Mouse (Mus musculus) stomach, postnatal 0 days (tissue): ENCODE measurements around the gene Pcp4l1.
"Not testable (repeated sequence)": the region's sequence is repeated elsewhere in the genome, so short reads cannot be mapped to it uniquely, and the experiment has no call there.

Source experiments
- CTCF ChIP-seq: IDR thresholded peaks from 2 replicates; pipeline ENCODE4 v1.5.1; 2016; ENCODE audit warnings: antibody characterized with exemption, low read depth, mild to moderate bottlenecking, moderate library complexity
- EP300 ChIP-seq: optimal IDR thresholded peaks from 2 replicates; pipeline ENCODE3; 2016; ENCODE audit warnings: antibody characterized with exemption

DNA sequence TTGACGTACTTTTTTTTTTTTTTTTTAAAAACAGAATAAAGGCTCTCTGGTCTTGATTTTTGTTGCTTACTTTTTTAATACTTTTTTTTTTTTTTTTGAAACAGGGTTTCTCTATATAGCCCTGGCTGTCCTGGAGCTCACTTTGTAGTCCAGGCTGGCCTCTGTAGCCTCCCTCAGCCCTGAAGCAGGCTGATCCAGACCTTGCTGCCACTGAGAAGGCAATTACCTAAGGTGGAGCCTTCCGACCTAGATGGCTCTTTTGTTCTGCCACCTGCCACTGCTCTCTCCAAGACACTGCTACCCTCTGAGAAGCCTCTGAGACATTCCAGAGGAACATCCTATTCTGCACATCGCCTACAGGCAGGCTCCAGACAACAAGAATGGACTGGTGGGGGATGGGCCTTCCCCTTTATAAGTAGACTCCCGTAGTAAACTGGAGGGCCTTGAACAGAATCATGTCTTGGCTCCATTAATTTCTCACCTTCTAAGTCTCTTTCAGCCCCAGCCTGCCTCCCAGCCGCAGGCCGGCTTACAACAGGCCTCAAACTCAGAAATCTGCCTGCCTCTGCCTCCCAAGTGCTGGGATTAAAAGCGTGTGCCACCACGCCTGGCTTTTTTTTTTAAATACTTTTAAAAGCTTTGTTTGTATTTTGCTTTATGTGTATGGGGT lies 58.4 kb downstream of the Pcp4l1 start:
- not testable (repeated sequence) for TF ChIP-seq CTCF, EP300
